Mouse (Mus musculus) liver, adult 2 months (tissue): Measurements from ENCODE around the gene Washc1.

ENCODE experiments used
- CTCF ChIP-seq: fragments of 200-500 bp; IDR thresholded peaks from 2 replicates; pipeline ENCODE4 v1.5.1; 2011; ENCODE audit warnings: low read depth, low read length, control low read depth
- POLR2A ChIP-seq: fragments of 200-500 bp; IDR thresholded peaks from 2 replicates; pipeline ENCODE4 v1.6.1; 2011; ENCODE audit warnings: low read length, control low read depth; ENCODE audit not compliant: insufficient read depth; ENCODE audit errors: extremely low read depth

DNA sequence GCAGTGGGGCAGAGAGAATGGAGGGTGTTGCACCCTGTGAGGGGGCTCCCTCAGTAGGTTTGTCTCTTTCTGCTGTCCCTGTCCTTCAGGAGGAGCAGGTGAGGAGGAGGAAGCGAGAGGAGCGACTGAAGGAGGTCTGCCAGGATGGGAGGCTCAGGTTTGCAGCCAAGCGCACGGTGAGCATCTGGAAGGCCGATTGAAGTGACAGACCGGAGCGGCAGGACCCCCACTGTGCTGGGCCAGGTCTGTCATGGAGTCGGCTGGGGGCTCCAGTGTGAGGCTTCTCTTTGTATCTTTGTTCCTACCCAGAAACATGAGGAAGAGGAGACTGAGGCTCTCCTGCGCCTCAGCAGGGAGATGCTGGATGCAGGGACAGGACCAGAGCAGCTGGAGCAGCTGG, 19.0 kb downstream of the Washc1 start:
- TF ChIP-seq CTCF (no peak), POLR2A (no peak)
